Mouse (Mus musculus) thymus, postnatal 25 days (tissue): ENCODE data around the gene Rora.
"Not testable (repeated sequence)": the region's sequence is repeated elsewhere in the genome, so short reads cannot be mapped to it uniquely, and the experiment has no call there.

Source experiments
- DNase-seq: peaks from one replicate; pipeline ENCODE4 v3.0.0; 2022

Gene Rora

DNA sequence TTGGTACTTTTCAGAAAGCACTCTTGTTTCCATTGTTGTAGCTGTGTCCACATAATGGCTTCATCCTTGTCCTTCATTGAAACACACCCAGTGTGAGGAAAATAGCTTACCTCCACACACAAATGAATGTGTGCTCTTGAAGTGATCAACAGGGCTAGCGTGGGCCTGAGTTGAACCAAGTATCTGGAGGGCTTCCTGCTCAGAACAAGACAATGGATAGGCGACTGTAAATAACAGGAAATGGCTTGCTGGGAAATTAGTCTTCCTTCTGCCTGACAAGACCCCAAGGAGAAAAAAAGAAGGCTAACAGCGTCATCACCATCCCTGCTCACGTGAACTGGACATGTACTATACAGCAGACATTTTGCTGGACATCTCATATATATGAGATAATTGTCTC is 374.6 kb downstream of the Rora start:
- DNase-seq: no peak

- peak; percentile 81 for DNase-seq
Measured at GRCm38 (mm10) chr9:69034301-69034871, 380.8 kb downstream of the Rora start.

- DNase-seq: no peak
Measured at GRCm38 (mm10) chr9:69035456-69035855, 381.9 kb downstream of the Rora start.

DNA sequence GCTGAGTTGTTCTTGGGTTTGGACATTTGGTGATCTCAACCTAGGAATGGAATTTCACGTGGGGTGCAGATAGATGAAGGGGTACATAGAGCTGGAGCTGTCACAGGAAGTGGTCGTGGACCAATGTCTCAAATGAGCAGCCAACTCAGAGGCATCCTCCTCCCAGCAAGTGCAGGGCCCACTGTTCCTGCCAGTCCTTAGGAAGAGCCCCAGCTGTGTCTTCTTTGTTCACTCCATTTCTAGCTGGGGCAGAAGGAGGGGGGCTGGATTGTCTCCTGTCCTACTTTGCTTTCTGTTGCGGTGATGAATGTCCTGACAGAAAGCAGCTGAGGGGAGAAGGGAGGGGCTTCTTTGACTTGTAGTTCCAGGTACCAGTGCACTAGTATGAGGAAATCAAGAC is 382.7 kb downstream of the Rora start:
- peak; percentile 61 for DNase-seq

- DNase-seq: no peak
Measured at GRCm38 (mm10) chr9:69043920-69044613, 390.5 kb downstream of the Rora start.

DNA sequence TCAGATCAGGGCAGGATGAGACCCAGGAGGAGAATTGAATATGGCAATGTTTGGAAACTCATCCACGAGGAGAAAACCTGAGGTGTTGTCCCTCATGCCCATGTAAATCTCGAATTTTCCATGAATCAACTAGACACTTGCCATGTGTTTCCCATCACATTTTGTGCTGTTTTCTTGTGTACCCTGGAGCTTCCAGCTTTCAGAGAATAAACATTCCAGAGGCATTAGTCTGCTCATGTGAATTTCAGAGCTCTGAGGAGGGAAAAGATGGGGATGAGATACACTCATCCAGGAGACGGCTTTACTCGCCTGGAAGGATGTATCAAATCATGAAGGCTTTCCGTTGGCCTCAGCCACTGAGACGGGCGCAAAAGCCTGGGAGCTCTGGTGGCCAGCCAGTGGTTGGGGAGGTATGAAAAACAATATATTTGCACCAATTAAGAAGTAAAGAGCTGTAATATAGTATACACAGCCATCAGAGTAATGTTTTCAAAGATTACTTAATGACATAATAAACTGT is 391.1 kb downstream of the Rora start:
- DNase-seq: no peak

- DNase-seq: no peak
Measured at GRCm38 (mm10) chr9:69045908-69046307, 392.3 kb downstream of the Rora start.

GRCm38 (mm10) chr9:69050856-69051255 is 397.3 kb downstream of the Rora start:
- DNase-seq: no peak

GRCm38 (mm10) chr9:69051890-69052289 is 398.3 kb downstream of the Rora start:
- DNase-seq: no peak

GRCm38 (mm10) chr9:69055302-69055701 is 401.7 kb downstream of the Rora start:
- DNase-seq: no peak

- no peak for DNase-seq
Measured at GRCm38 (mm10) chr9:69071203-69071867, 417.7 kb downstream of the Rora start.

GRCm38 (mm10) chr9:69073271-69073670 is 419.7 kb downstream of the Rora start:
- peak; percentile 58 for DNase-seq

GRCm38 (mm10) chr9:69084086-69084719 is 430.6 kb downstream of the Rora start:
- DNase-seq: no peak

- no peak for DNase-seq
Measured at GRCm38 (mm10) chr9:69084720-69085661, 431.4 kb downstream of the Rora start.

- no peak for DNase-seq
Measured at GRCm38 (mm10) chr9:69086844-69087243, 433.3 kb downstream of the Rora start.

DNA sequence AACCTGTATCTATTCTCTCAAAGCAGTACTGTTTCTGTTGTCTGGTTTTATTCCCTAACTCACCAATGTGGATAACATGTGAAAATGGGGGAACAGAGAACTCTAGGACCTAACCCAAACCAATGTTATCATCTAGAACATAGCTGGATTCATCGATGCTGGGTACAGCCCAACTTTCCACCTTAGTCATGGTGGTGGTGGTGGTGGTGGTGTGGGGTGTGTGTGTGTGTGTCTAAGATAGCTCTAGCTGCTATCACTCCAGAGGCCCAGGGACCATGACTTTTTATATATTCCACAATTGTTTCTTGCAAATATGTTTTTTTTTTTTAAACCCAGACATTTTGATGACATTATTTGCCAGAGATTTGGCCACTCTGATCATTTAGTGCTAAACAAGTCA is 433.7 kb downstream of the Rora start:
- DNase-seq: no peak

DNA sequence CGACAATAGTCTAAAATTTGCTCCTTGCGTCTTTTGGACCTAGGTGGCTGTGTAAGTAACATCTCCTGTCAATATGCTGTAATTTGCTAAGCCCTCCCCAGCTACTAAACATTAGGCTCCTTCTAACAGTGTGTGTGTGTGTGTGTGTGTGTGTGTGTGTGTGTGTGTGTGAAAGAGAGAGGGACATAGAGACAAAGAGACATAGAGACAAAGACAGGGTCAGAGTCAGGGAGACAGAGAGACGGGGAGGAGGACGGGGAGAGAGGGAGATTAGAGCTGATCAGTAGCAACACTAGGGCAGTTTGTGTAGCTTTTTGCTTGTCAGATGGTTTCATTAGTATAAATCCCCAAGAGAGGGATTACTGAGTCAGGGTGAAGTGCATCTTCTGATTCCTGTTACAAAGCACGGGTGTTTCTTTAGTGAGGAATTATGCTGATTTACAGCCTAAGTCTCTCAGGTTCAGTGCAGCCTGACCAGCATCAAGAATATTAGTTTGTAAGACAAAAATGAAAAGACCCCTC is 437.2 kb downstream of the Rora start:
- no peak for DNase-seq

DNA sequence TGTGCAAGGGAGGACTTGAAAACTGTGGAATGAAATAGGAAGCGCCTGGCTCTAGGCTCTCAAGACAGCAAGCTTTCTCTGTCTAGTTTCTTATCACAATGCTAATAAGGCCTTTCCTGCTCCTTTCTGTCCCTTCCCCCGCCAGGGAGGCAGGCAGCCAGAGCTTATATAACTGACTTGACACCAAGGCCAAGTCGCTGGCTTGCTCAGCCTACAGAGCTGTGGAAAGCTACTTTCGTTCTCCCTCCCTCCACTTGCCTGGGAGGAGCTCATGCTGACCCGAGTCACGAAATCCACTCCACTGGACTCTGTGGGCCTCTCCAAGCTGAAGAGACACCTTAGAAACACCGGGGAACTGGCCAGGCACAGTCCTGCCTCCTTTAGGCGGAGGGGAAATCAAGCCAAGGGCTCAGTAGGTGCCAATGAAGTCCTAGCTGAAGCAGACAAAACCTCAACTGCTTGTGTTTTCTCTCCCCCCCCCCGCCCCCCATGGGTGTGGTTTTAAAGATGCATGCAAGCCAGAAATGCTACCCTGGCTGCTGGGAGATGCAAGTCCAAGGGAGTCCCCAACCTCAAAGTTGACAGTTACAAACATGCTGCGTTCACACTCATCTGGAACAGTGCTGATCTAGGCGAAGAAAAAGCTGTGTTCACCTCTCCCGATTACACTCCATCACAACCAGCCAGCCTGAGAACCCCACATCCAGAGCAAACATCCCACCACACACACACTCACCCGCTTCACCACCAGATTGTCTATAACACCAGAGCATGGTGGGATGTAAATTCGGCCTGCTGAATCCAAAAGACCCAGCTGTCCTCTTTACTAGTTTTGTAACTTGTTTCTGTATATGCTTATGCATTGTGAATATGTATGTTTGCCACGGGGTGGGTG is 438.8 kb downstream of the Rora start:
- peak; percentile 25 for DNase-seq

- not testable (repeated sequence) for DNase-seq
Measured at GRCm38 (mm10) chr9:69100153-69100756, 446.7 kb downstream of the Rora start.

GRCm38 (mm10) chr9:69104321-69104720 is 450.7 kb downstream of the Rora start:
- no peak for DNase-seq
